ENCODE assay signal across 8 mouse cellular contexts in genomic region chr17:31295892-31296781, GRCm38 (mm10). TPM values are rescaled to one million over a fixed set of nuclear protein-coding genes. Genes with fewer than 3 reads are reported as not detected.
DNase-seq lines count a peak whose midpoint lies in the region; ATAC-seq lines count a peak whose summit lies in the region.

No protein-coding gene starts in this region.

- H3K27me3 ChIP-seq in forebrain, embryonic 10.5 days (ENCODE audit: poor library complexity, severe bottlenecking): peaks cover 40% of the 10 kb centered on the region
- no peaks in the 10 kb centered on the region; the same call in 1 of the 2 replicates for H3K27me3 ChIP-seq in heart, embryonic 16.5 days (ENCODE audit: control insufficient read depth, insufficient read depth, low read length)
- no peaks in the 10 kb centered on the region for H3K27me3 ChIP-seq in liver, embryonic 16.5 days (ENCODE audit: control insufficient read depth, insufficient read depth, low read depth, low read length)
- H3K27me3 ChIP-seq in neural tube, embryonic 11.5 days (ENCODE audit: control insufficient read depth, insufficient read depth, low read length): peaks cover 12% of the 10 kb centered on the region; the same call in 1 of the 2 replicates
- H3K27me3 ChIP-seq in stomach, embryonic 16.5 days (ENCODE audit: control insufficient read depth, insufficient read depth, low read length): no peaks in the 10 kb centered on the region

- H3K27ac ChIP-seq in brown adipose tissue, adult 24 weeks (replicated peaks; ENCODE audit: low read depth, low read length): no peak overlapping the region
- peak overlapping the region; percentile 86 for H3K27ac ChIP-seq in forebrain, embryonic 10.5 days
- peak overlapping the region; percentile 71 for H3K27ac ChIP-seq in heart, embryonic 16.5 days (ENCODE audit: low read length)
- no peak overlapping the region for H3K27ac ChIP-seq in liver, embryonic 16.5 days (ENCODE audit: low read length)
- H3K27ac ChIP-seq in neural tube, embryonic 11.5 days (ENCODE audit: low read depth, low read length): peak overlapping the region; percentile 54
- peak overlapping the region; percentile 76 for H3K27ac ChIP-seq in stomach, embryonic 16.5 days (ENCODE audit: low read length)

- peak overlapping the region; percentile 63 for H3K9ac ChIP-seq in heart, embryonic 16.5 days (ENCODE audit: low read length)
- peak overlapping the region; percentile 58 for H3K9ac ChIP-seq in liver, embryonic 16.5 days (ENCODE audit: low read depth, low read length)
- peak overlapping the region; percentile 77 for H3K9ac ChIP-seq in neural tube, embryonic 11.5 days (ENCODE audit: low read length)
- H3K9ac ChIP-seq in stomach, embryonic 16.5 days (ENCODE audit: low read length): peak overlapping the region; percentile 78

- H3K4me3 ChIP-seq in brown adipose tissue, adult 24 weeks (ENCODE audit: insufficient read depth, low read depth, low read length): peak overlapping the region; percentile 68
- peak overlapping the region; percentile 73 for H3K4me3 ChIP-seq in forebrain, embryonic 10.5 days
- peak overlapping the region; percentile 63 for H3K4me3 ChIP-seq in heart, embryonic 16.5 days (ENCODE audit: low read length)
- peak overlapping the region; percentile 66 for H3K4me3 ChIP-seq in liver, embryonic 16.5 days (ENCODE audit: low read depth, low read length)
- peak overlapping the region; percentile 56 for H3K4me3 ChIP-seq in neural tube, embryonic 11.5 days (ENCODE audit: low read depth, low read length)
- H3K4me3 ChIP-seq in stomach, embryonic 16.5 days (replicated peaks; ENCODE audit: low read length): peak overlapping the region; percentile 69

- WGBS in forebrain, embryonic 10.5 days: under 1% methylated on average over 68 of the region's 68 CpGs
- WGBS in heart, embryonic 16.5 days: under 1% methylated on average over 63 of the region's 68 CpGs
- under 1% methylated on average over 68 of the region's 68 CpGs for WGBS in liver, embryonic 16.5 days (ENCODE audit: insufficient replicate concordance)
- under 1% methylated on average over 63 of the region's 68 CpGs for WGBS in neural tube, embryonic 11.5 days
- under 1% methylated on average over 66 of the region's 68 CpGs for WGBS in stomach, embryonic 16.5 days

- DNase-seq in CD4-positive, CD25-positive, alpha-beta regulatory T cell, adult 2 months (ENCODE audit: low read depth, low spot score): peak; percentile 83
- peak; percentile 72 for DNase-seq in forebrain, embryonic 10.5 days (ENCODE audit: extremely low spot score, low spot score)
- peak; percentile 89 for DNase-seq in kidney, postnatal 14 days
- peak; percentile 79 for DNase-seq in neural tube, embryonic 11.5 days (ENCODE audit: low spot score)

- peak overlapping the region; percentile 70 for H3K4me2 ChIP-seq in heart, embryonic 16.5 days (ENCODE audit: low read depth, low read length)
- peak overlapping the region; percentile 89 for H3K4me2 ChIP-seq in liver, embryonic 16.5 days (ENCODE audit: low read depth, low read length)
- peak overlapping the region; percentile 97 for H3K4me2 ChIP-seq in neural tube, embryonic 11.5 days (ENCODE audit: low read depth)
- peak overlapping the region; percentile 100 for H3K4me2 ChIP-seq in stomach, embryonic 16.5 days (ENCODE audit: low read depth, low read length)

- H3K9me3 ChIP-seq in forebrain, embryonic 10.5 days: no peaks in the 10 kb centered on the region
- H3K9me3 ChIP-seq in heart, embryonic 16.5 days (replicated peaks; ENCODE audit: control insufficient read depth, low read length): no peaks in the 10 kb centered on the region
- H3K9me3 ChIP-seq in liver, embryonic 16.5 days (replicated peaks; ENCODE audit: control insufficient read depth, low read length): no peaks in the 10 kb centered on the region
- H3K9me3 ChIP-seq in neural tube, embryonic 11.5 days (ENCODE audit: control insufficient read depth, low read length): no peaks in the 10 kb centered on the region
- no peaks in the 10 kb centered on the region for H3K9me3 ChIP-seq in stomach, embryonic 16.5 days (replicated peaks; ENCODE audit: control insufficient read depth, low read length)

- H3K36me3 ChIP-seq in forebrain, embryonic 10.5 days (replicated peaks): no peaks in the 10 kb centered on the region
- no peaks in the 10 kb centered on the region for H3K36me3 ChIP-seq in heart, embryonic 16.5 days (ENCODE audit: control insufficient read depth, insufficient read depth)
- no peaks in the 10 kb centered on the region for H3K36me3 ChIP-seq in liver, embryonic 16.5 days (ENCODE audit: control insufficient read depth, insufficient read depth)
- H3K36me3 ChIP-seq in neural tube, embryonic 11.5 days (ENCODE audit: control insufficient read depth, insufficient read depth, low read length): no peaks in the 10 kb centered on the region
- H3K36me3 ChIP-seq in stomach, embryonic 16.5 days (ENCODE audit: control insufficient read depth, insufficient read depth, low read length): no peaks in the 10 kb centered on the region

- ATAC-seq in heart, embryonic 16.5 days (replicated peaks; ENCODE audit: extremely low read depth, insufficient read depth, low FRiP score): peak; percentile 62
- peak; percentile 59 for ATAC-seq in liver, embryonic 16.5 days (ENCODE audit: low read depth)
- ATAC-seq in neural tube, embryonic 11.5 days (ENCODE audit: insufficient read depth, low FRiP score, low TSS enrichment): peak; percentile 72
- peak; percentile 83 for ATAC-seq in stomach, embryonic 16.5 days (ENCODE audit: insufficient read depth, low FRiP score)

- 0 out of 2 replicates have a peak, but pooled peaks cover 2% of the 10 kb centered on the region for H3K4me1 ChIP-seq in brown adipose tissue, adult 24 weeks (ENCODE audit: control insufficient read depth, insufficient read depth, insufficient read length, low read length)
- H3K4me1 ChIP-seq in forebrain, embryonic 10.5 days: peaks cover 28% of the 10 kb centered on the region
- peaks cover 27% of the 10 kb centered on the region for H3K4me1 ChIP-seq in heart, embryonic 16.5 days (ENCODE audit: control insufficient read depth, insufficient read depth, low read length)
- peaks cover 16% of the 10 kb centered on the region for H3K4me1 ChIP-seq in liver, embryonic 16.5 days (ENCODE audit: control insufficient read depth, low read depth, low read length)
- H3K4me1 ChIP-seq in neural tube, embryonic 11.5 days (ENCODE audit: control insufficient read depth, insufficient read depth, low read length): peaks cover 12% of the 10 kb centered on the region; the same call in 1 of the 2 replicates
- peaks cover 13% of the 10 kb centered on the region; the same call in 1 of the 2 replicates for H3K4me1 ChIP-seq in stomach, embryonic 16.5 days (ENCODE audit: control insufficient read depth, insufficient read depth, low read length)

RNA-seq across cellular contexts. Expression of gene Slc37a1, which starts 9.5 kb away (rescaled TPM):
- polyA plus RNA-seq in brown adipose tissue, adult 24 weeks (2012; ENCODE audit: insufficient read depth, insufficient read length, missing spikeins): 2.6 TPM in 1 of 2 replicates, not detected in the other
- 4.5 and 6.7 TPM in 2 replicates for polyA plus RNA-seq in forebrain, embryonic 10.5 days (2016; fragmentation: Nextera tagmentation; extraction: Ambion mirVana)
- polyA plus RNA-seq in heart, embryonic 16.5 days (2015; fragmentation: Nextera tagmentation; extraction: Ambion mirVana): 10.0 and 10.5 TPM in 2 replicates
- 2.4 and 2.5 TPM in 2 replicates for polyA plus RNA-seq in liver, embryonic 16.5 days (2015; fragmentation: Nextera tagmentation; extraction: Ambion mirVana)
- polyA plus RNA-seq in neural tube, embryonic 11.5 days (2014; fragmentation: Nextera tagmentation; extraction: Ambion mirVana): 11.2 and 13.9 TPM in 2 replicates
- polyA plus RNA-seq in stomach, embryonic 16.5 days (2015; fragmentation: Nextera tagmentation; extraction: Ambion mirVana): 16.1 and 22.5 TPM in 2 replicates

RNA-seq across cellular contexts. Expression of gene Rsph1, which starts 19.0 kb away (rescaled TPM):
- 1.1 TPM in 1 of 2 replicates, not detected in the other for polyA plus RNA-seq in brown adipose tissue, adult 24 weeks (2012; ENCODE audit: insufficient read depth, insufficient read length, missing spikeins)
- 3.5 and 4.3 TPM in 2 replicates for polyA plus RNA-seq in forebrain, embryonic 10.5 days (2016; fragmentation: Nextera tagmentation; extraction: Ambion mirVana)
- 3.5 and 4.0 TPM in 2 replicates for polyA plus RNA-seq in heart, embryonic 16.5 days (2015; fragmentation: Nextera tagmentation; extraction: Ambion mirVana)
- 0.19 and 0.20 TPM in 2 replicates for polyA plus RNA-seq in liver, embryonic 16.5 days (2015; fragmentation: Nextera tagmentation; extraction: Ambion mirVana)
- 0.95 and 1.7 TPM in 2 replicates for polyA plus RNA-seq in neural tube, embryonic 11.5 days (2014; fragmentation: Nextera tagmentation; extraction: Ambion mirVana)
- polyA plus RNA-seq in stomach, embryonic 16.5 days (2015; fragmentation: Nextera tagmentation; extraction: Ambion mirVana): 1.5 and 2.5 TPM in 2 replicates

Comparison
In these comparisons a context has a peak if more than half of its experiments do, and no peak if none do; other contexts are left out.
1. H3K27ac ChIP-seq: peak in forebrain, embryonic 10.5 days (single experiment), heart, embryonic 16.5 days (single experiment), neural tube, embryonic 11.5 days (single experiment) and stomach, embryonic 16.5 days (single experiment); none in brown adipose tissue, adult 24 weeks (single experiment) and liver, embryonic 16.5 days (single experiment).
2. Peak in every context shown above with its lines, with median percentiles within 50 percentile points of each other: DNase-seq, H3K4me3 ChIP-seq, ATAC-seq, H3K4me2 ChIP-seq and H3K9ac ChIP-seq.